Mouse (Mus musculus) heart, postnatal 36 days (tissue): Measurements from ENCODE around the gene Celf2. TPM values are rescaled to one million over a fixed set of nuclear protein-coding genes. Genes with fewer than 3 reads are reported as not detected.

Experiments
- DNase-seq, 2 experiments: peaks; one replicate each; pipeline ENCODE4 v3.0.0; 2021 to 2022
- intact Hi-C: fragments of 180-260 bp; cut with DNase I; formaldehyde crosslinking; loops from one replicate; pipeline ENCODE4 v1.15.1; 2025
- total RNA-seq, 2 experiments: library from RNA; stranded (reverse); gene quantifications; 2 replicates each; pipeline ENCODE4 v1.2.3; 2021

Celf2 gene
- total RNA-seq, 2 experiments from 2014 or later: 68.4 to 73.2 TPM

DNA sequence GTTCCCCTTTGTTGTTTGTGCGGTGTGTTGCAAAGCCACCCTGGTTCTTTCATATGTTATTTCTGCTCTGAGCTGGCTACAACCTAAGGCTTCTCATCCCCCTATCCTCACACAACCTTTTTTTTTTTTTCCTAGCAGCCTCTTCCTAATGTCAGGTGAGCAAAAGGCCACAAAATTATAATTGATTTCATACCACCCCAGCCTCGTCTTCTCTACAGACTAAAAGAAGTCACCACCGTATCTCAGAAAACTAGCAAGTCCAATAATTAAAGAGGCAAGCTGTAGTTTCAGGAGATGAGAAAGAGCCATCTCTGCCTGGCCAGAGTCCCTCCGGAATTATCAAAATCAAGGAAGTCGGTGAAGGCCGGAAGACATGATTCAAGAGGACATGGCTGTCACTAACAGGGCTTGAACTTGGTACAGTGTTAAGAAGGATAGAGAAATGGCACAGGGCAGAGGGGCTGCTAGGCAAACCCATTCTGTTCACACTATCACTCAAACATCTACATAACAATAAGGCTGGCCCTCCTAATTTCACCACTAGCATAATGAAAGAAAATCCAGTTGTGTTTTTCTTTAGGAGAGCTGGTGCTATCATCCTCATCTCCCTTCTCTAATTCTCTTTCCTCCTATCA, 628.3 kb downstream of the Celf2 start:
- no peak for DNase-seq
- intact Hi-C loops: no loop called here

DNA sequence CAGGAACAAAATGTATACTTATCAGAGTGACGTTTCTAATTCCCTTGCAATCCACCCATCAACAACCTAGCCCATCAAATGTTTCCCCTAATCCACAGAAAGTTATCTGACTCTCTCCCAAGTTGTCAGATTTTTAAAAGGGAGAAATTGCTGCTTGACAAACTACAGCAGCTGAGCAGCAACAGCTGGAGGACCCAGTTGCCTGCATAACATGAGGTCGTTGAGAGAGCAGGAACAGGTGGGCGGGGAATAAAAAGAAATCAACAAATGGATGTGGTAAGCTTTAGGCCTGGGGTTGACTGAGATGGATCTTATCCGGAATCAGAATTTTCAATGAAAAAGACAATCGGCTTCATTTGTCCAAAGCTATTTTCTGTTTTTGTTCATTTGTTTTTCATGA, 632.3 kb downstream of the Celf2 start:
- DNase-seq: no peak
- intact Hi-C loops: loop anchor here (10.0 kb wide), 1 partner anchor 208 kb away; no protein-coding TSS in a partner anchor

DNA sequence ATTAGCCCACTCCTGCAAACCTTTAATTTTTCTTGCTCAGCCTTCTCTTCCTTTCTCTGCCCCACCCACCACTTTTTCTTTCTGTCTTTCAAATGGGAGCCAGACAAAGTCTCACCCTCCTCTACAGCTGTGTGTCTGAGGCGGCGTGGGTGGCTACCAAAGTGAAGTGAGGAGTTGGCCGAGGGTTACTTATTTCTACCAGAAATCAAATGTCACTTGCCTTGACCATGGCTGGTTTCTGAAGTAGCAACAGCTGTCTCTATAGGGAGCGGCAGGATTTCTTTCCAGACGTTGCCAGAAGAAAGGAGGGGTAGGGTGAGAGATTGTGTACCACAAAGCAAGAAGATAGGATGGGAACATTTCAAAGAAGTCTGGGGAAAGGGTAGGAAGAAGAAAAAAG, 632.8 kb downstream of the Celf2 start:
- intact Hi-C loops: loop anchor here (10.0 kb wide), 1 partner anchor 208 kb away; no protein-coding TSS in a partner anchor
- DNase-seq: no peak

DNA sequence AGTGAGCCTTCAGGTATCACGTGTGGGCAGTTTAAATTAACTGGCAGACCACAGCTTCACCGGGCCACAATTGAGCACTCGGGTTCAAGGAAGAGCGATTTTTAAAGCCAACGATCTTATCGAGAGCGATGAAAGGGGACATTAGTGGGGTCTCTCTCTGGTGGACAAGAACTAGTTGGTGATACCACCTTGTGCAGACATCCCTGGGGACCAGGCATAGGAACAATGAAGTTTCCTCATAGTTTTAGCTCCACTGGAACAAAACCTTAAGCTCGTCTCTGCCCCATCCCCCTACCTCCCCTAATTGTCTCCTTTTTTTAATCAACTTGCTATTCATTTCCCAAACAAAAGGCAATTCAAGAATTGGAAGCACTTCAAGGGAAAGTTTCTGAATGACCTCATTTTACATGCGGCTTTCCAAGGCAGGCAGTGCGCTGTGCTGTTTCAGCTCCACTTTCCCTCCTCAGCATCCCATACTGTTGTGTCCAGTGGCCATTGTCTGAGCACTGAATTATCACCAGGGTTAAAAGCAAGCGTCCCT, 634.2 kb downstream of the Celf2 start:
- intact Hi-C loops: loop anchor here (10.0 kb wide), 1 partner anchor 210 kb away; no protein-coding TSS in a partner anchor
- DNase-seq: peak in 1 of 2 experiments; percentile 12

DNA sequence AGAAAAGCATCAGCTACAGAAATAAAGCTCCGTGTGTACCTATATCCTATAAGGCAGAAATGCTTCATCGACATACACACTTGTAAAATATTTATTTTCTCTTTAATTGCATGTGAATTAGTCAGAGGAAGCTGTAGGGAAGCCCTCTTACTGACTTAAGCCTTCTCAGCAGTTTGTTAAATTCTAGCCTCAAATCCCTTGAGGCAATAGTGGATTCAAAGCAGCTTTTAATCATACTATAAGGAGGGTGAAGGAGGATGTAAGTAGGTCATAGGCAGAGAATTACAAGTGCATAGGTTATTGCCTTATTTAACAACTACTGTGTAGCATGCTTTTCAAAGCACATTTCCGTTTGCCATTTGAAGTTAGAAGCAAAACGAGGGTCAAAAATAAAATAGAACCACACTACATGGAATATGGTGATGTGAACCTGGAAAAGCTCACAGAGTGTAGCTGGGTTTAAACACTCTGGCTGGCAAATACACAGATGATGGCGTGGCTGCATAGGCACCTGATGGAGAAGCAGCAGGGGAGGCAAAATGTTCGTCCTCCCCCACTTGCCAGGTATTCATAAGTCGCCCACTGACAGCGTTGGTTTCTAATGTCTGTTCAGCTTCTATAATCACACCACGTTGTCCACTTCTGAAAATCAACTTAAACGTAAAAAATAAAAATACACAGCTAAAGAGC, 635.0 kb downstream of the Celf2 start:
- no peak for DNase-seq
- intact Hi-C loops: loop anchor here (10.0 kb wide), 1 partner anchor 210 kb away; no protein-coding TSS in a partner anchor

DNA sequence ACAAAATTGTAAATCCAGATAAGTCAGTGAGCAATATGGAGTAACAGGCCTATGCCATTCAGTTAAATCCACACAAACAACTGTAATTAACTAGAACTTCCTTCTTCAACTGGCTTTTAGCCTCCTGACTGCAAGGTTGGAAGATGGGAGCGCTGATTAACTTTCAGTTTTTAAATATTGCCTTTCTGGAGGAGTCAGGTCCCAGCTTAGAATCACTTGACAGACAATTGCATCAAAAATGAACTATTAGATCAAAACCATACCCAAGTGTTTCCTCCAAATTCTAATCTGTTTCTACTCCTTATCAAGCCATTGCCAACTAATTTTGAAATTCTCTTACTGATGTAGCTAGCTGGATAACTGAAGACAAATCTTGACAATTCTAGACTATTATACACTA, 635.7 kb downstream of the Celf2 start:
- no peak for DNase-seq
- intact Hi-C loops: loop anchor here (10.0 kb wide), 1 partner anchor 211 kb away; no protein-coding TSS in a partner anchor

DNA sequence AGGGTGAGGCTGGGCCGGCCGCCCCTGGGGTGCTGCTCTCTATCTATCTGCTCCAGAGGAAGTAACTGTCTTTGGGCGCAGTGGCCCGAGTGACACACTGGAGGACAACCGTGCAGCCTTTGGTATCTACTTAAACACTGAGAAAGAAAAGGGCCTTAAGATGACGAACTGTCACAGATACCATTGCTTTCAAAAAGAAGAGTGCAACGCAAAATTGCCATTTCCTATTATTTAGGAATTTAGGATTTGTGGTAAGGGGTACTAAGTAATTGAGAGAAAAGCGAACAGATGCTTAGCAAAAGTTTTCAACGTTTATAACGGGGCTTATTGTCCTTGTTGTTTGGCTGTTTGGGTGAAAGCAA, 636.5 kb downstream of the Celf2 start:
- no peak for DNase-seq
- intact Hi-C loops: loop anchor here (10.0 kb wide), 1 partner anchor 212 kb away; no protein-coding TSS in a partner anchor

DNA sequence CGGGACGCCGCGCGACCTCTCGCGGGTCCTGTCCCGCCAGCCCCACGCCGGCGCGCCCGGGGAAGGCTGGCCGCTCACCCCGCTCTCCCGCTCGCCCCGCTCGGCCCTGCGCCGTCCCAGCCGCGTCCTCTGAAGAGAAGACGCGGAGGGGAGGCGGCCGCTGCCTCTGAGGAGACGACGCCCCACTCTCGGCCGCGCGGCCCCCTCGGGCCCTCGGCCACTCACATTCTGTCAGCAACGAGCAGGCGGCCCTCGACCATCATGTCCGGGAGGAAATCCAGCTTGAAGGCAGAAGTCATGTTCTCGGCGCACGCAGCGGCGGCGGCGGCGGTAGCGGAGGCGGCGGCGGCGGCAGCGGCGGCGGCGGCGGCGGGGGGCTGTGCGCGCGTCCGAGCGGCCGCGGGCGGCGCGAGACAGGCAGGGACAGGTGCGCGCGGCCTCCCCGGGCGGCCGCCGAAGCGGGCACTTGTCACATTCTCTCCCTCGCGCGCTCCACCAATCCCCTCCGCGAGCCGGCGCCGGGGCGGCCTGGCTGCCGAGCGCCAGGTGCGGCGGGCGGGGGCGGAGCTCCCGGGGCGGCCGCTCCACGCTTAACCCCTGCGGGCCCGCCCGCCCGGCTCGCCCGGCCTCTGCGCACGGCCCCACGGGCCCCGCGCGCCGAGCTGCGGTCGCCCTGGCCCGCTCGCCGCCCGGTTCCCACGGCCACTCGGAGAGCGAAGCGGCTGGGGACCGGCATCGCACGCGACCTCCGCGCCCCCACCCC, 637.1 kb downstream of the Celf2 start:
- intact Hi-C loops: loop anchor here (10.0 kb wide), 1 partner anchor 212 kb away; no protein-coding TSS in a partner anchor
- peak; percentile 61 to 71 for DNase-seq

DNA sequence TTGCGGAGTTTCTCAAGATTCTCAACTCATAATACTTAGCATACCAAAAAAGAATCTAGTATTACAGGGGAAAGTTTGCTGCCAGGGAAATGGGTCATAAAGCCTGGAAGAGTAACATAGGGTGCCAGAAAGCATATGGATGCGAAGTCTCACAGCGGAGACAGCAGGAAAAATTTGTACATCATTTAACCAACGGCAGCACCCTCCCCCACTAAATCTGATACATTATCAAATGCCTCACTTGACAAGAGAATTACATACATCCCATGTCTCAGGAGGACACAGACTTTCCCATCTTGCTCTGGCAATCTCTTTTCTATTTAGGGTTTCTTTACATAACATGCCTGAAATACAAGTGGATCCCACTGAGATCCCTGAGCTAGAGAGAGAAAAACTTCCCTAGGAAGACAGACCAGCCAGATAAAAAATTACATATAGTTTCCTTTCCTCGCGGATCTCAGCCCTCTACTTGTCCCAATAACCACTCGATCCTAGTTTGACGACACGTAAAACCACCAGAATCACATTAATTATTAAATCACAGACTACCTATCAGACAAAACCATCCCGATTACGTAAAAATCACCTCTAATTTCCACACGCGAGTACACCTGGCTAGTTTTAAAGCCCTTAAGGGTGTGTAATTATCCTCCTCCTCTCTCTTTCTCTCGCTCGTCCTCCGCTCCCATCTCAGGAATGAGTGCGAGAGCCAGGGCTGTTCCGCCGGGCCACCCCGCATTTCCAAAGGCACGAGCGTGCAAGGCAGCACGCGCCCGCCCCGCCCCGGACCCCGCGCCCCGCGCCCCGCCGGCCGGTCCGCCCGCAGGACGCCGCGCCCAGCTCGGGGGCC, 637.9 kb downstream of the Celf2 start:
- DNase-seq: peak in 1 of 2 experiments; percentile 31
- intact Hi-C loops: loop anchor here (10.0 kb wide), 1 partner anchor 213 kb away; no protein-coding TSS in a partner anchor

DNA sequence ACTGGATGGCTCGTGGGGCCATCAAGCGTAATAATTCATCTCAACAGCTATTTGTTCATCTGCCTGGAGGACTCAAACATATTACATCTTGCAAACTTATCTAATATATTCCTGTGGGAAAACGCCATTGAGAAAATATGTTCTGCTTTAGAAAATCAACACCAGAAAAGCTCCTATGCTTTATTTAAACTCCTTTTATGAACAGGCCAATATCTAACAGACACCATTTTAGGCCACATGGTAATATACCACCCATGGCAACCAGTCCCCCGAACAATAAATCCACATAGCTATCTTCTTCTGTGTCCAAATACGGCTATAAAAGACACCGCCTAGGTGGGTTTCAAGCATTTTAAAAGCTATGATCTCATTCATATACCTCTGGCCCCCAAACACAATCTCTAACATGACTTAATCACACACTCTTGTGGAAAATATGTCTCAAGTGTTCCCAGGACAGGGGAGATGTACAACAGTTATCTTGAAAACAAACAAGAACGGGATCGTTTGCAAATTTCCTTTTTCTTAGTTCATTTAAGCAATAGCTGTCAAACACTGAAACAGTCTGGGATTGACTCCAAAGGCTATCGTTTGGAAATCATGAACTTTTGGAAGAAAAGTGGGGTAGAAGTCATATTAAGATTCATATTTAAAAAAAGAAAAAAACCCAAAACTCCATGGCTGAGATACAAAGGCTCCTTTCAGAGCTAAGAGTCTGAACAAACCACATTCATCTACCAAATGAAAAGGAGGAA, 639.2 kb downstream of the Celf2 start:
- intact Hi-C loops: loop anchor here (10.0 kb wide), 1 partner anchor 215 kb away; no protein-coding TSS in a partner anchor
- DNase-seq: peak in 1 of 2 experiments; percentile 15

DNA sequence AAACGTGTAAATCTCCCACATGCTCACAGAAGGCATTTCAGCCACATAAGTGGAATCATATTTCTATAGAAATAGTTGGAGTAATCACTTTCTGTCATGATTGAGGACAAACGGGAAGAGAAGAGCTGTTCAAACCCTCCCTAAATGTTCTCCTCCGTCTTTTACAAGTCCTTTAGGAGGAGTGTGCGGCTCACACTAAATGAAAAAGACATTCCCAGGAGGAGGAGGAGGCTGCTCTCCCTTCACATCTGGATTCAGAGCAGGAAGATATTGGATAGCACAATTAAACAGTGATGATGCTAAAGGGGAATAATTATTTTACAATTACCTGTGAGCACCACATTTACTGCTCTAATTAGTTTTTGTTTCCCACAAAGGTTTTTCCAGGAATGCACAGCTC, 642.1 kb downstream of the Celf2 start:
- DNase-seq: no peak
- intact Hi-C loops: no loop called here

DNA sequence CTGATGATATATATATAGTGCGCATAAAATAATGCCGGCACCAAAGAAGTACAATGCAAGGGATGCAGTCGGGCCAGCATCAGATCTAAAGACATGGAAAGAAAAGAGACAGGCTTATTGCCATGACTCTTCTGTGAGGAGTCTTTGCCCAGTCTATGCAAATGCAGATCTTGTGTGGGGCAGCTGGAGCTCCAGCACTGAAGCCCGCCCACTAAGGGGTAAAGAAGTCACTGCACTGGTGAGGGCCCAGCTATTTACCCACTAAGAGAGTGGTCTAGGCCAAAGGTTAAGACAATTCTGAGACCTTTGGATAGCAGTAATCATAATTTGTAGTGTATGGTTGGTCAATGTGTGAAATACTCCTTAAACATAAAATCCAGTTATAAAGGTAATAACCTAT, 643.6 kb downstream of the Celf2 start:
- DNase-seq: no peak
- intact Hi-C loops: no loop called here

DNA sequence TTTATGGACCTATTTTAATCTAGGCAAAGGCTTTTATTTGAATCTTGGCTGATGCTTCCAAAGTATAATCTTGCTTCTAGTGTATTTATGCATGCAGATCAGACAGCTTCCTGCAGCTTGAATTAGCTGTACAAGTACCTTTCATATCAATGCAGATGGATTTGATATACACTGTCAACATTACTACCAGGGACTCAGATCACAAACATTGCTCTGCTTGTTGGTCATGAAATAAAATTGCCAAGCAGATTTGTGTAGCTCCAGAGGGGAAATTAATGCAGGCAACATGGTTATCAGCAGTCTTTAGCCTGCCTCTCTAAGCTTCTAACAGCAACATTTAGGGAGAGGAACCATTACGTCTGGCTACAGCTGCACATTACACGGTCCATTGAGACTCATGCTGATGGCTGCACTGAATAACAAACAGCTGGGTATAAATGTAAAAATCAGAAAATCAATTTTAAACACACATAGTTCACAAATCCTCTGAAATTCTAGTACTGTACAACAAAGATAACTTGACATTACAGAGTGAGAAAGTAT, 659.2 kb downstream of the Celf2 start:
- intact Hi-C loops: no loop called here
- DNase-seq: no peak

DNA sequence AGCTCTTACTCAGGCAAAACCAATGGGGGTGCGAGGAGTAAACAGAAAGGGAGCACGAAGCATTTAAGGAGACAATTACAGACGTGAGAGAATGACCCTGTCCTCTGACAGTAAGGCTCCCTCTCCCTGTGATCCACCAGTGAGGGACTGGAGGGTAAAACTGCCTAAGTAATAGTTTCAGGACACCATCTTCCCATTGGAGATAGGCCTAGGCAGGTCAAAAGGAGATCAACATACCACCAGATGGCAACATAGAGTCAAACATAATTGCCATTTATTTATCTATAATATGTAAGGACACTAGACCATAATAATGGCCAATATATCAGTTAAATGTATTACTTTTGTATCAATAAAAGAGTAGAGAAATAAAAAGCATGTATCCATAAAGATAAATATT, 660.0 kb downstream of the Celf2 start:
- DNase-seq: no peak
- intact Hi-C loops: no loop called here

DNA sequence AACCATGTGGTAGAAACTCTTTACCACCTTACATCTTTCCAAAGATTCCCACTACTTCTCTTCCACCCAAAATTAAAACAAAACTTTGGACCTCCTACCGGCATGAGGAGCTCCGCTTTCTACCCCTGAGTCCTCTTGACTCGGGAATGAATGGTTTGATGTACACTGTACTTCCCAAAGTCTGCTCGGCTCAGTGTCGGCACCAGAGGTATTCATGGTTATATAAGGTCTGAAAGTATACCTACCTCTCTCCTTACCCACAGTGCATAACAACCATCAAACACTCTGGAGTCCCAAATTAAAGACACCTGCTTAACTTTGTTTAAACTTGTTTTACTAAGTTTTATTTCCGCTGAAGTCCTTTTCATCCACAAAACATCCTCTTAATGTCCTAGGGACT, 679.3 kb downstream of the Celf2 start:
- intact Hi-C loops: no loop called here
- no peak for DNase-seq

DNA sequence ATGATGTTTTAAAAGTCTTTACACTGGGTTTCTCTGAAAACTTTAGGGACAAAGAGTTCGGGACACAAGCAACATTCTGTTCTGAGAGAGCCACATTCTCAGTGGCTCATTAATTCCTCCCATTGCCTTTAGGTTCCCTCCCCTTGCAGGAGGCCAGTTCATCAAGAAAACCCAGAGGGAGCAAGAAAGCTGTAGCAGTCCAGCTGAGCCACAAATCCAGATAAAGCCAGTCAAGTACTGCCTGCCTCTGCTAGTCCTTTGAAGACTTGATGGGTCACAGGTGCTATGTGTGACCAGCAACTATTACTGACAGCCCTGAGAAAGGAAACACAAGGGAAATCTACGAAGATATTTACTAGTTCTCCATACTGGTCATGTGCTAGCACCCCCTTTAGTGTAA, 681.8 kb downstream of the Celf2 start:
- intact Hi-C loops: no loop called here
- DNase-seq: peak in 1 of 2 experiments; percentile 19

DNA sequence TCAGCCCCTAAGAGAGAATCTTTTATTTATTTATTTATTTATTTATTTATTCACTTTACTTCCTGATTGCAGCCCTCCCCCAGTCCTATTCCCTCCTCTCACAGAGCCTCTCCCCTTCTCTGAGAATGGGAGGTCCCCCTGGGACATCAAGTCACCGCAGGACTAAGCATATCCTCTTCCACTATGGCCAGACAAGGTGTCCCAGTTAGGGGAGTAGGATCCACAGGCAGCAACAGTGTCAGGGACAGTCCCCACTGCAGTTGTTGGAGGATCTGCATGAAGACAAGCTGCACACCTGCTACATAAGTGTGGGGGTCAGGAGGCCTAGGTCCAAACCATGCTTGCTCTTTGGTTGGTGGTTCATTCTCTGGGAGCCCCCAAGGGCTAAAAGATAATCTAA, 686.3 kb downstream of the Celf2 start:
- DNase-seq: no peak
- intact Hi-C loops: no loop called here

DNA sequence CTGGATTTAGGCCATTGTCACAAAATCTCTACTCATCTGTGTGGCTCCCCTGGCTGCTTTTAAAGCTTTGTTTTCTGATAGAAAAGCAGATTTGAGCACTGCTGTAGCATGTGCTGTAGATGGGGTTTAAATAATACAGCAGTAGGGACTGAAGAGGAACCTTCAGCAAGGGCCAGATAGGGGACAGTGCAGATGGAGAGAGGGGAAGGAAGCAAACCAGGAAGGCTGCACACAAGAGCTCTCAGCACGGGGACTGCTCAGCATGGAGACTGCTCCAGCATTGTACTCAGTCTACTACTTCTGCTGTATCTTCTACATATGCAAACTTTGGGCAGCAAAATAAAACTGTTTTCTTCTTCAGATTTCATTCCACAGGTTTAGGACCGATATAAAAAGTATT, 687.8 kb downstream of the Celf2 start:
- intact Hi-C loops: no loop called here
- no peak for DNase-seq

DNA sequence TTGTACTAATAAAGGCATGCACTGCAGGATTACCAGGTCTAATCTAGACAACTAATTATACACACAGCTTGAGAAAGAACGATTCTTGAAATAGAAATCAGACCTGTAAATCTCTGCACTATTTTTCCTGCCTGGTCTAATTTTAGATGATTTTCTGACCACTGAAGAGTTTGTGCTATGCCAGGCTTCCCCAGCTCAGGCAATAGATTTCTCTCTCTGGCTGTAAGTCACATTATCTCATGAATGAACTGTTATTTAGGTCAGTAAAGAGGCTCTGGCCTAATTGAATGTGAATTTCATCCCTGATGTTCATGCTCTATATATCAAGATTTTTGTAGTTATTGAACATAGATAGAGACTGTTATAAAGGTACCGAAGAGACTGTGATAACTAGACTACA, 694.1 kb downstream of the Celf2 start:
- no peak for DNase-seq
- intact Hi-C loops: no loop called here
